Mouse (Mus musculus) midbrain, embryonic 14.5 days (tissue): Measurements from ENCODE around the gene Uty. TPM values are rescaled to one million over a fixed set of nuclear protein-coding genes. Genes with fewer than 3 reads are reported as not detected.

Experiments used
- ATAC-seq: fragments of 200-750 bp; cut with Nextera tagmentation; 2 replicates; pipeline ENCODE4 v1.8.0; 2017; ENCODE audit warnings: moderate number of reproducible peaks, moderate library complexity; ENCODE audit not compliant: low FRiP score, low TSS enrichment
- DNase-seq: peaks from one replicate; pipeline ENCODE4 v3.0.0-alpha.2; 2015
- H3K27ac ChIP-seq: fragments of 300-500 bp; sonication (generic); replicated peaks from 2 replicates; pipeline ENCODE4 v1.5.1; 2014; ENCODE audit warnings: mild to moderate bottlenecking, low read depth, low read length, moderate library complexity
- H3K27me3 ChIP-seq: fragments of 300-500 bp; sonication (generic); 2 replicates; pipeline ENCODE4 v1.6.1; 2014; ENCODE audit warnings: low read length, control low read depth, mixed read lengths; ENCODE audit not compliant: control insufficient read depth, insufficient read depth
- H3K36me3 ChIP-seq: fragments of 300-500 bp; sonication (generic); 2 replicates; pipeline ENCODE4 v1.6.1; 2014; ENCODE audit warnings: low read length, control low read depth; ENCODE audit not compliant: control insufficient read depth, insufficient read depth
- H3K4me1 ChIP-seq: fragments of 300-500 bp; sonication (generic); 2 replicates; pipeline ENCODE4 v1.6.1; 2014; ENCODE audit warnings: mild to moderate bottlenecking, antibody characterized with exemption, low read length, control low read depth; ENCODE audit not compliant: control insufficient read depth, insufficient read depth
- H3K4me2 ChIP-seq: fragments of 300-500 bp; sonication (generic); 2 replicates; pipeline ENCODE4 v1.6.1; 2014; ENCODE audit warnings: mild to moderate bottlenecking, low read length, moderate library complexity
- H3K4me3 ChIP-seq: fragments of 300-500 bp; sonication (generic); replicated peaks from 2 replicates; pipeline ENCODE4 v1.5.1; 2014; ENCODE audit warnings: low read depth, low read length
- H3K9ac ChIP-seq: fragments of 300-500 bp; sonication (generic); replicated peaks from 2 replicates; pipeline ENCODE4 v1.6.1; 2014; ENCODE audit warnings: mild to moderate bottlenecking, low read length, moderate library complexity
- H3K9me3 ChIP-seq: fragments of 300-500 bp; sonication (generic); 2 replicates; pipeline ENCODE4 v1.6.1; 2016; ENCODE audit warnings: low read length, control low read depth, mixed read lengths; ENCODE audit not compliant: control insufficient read depth
- WGBS: fragments of 180-500 bp; shearing (Covaris S2); extraction: QIAGEN DNeasy Blood & Tissue Kit; methylation state at CpG from one replicate; pipeline ENCODE4 v1.1.7; 2014; 5-methylcytosine and 5-hydroxymethylcytosine counted together
- polyA plus RNA-seq: library from polyadenylated mRNA; unstranded; fragments of >200 nt; fragmentation: Nextera tagmentation; extraction: Ambion mirVana; gene quantifications from 2 replicates; pipeline ENCODE4 v1.2.1, GENCODE M21; 2014

Gene Uty
- polyA plus RNA-seq = 20.4 TPM in 1 of 2 replicates, not detected in the other

DNA sequence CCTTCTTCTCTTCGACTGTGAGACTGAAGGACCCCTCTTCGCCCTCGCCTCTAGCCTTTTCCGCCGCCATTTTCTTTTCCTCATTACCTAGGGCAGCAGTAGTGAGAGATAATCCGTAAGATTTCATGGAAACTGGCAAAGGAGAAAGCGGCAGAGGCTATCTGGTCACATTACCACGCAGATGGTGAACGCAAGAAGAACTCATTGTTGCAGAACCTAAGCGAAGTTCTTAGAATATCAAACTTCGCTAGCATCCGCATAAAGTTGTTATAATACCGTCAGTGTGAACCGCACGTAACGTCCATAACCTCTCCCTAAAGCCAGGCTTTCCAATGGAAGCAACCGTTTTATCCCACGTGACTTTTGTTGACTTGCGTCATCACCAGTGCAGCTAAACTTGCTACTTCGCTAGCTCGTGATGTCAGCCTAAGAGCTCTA lies at the start of gene Uty:
TSS of gene Uty (minus strand) at position 334 of the 438 bp plus-strand sequence.
- Histone ChIP-seq H3K36me3 (no peaks in the 10 kb centered on the region), H3K27ac (peak within 1 kb of the TSS; percentile 68), H3K4me1 (no peaks in the 10 kb centered on the region), H3K27me3 (no peaks in the 10 kb centered on the region), H3K4me3 (peak within 1 kb of the TSS; percentile 37), H3K9me3 (no peaks in the 10 kb centered on the region), H3K9ac (no peak within 1 kb of the TSS; the same call in 1 of the 2 replicates), H3K4me2 (peak within 1 kb of the TSS; percentile 46)
- ATAC-seq (peak; percentile 91), DNase-seq (peak; percentile 85)
- WGBS = 0% methylated on average over 17 of the region's 21 CpGs

GRCm38 (mm10) chrY:1293708-1294107 lies 48.1 kb upstream of the Uty start:
- Histone ChIP-seq H3K27me3 (no peaks in the 10 kb centered on the region), H3K4me1 (no peaks in the 10 kb centered on the region), H3K27ac (no peak overlapping the region), H3K4me3 (no peak overlapping the region), H3K4me2 (no peak overlapping the region), H3K36me3 (no peaks in the 10 kb centered on the region), H3K9me3 (no peaks in the 10 kb centered on the region), H3K9ac (no peak overlapping the region)
- no peak for ATAC-seq
- DNase-seq = no peak

DNA sequence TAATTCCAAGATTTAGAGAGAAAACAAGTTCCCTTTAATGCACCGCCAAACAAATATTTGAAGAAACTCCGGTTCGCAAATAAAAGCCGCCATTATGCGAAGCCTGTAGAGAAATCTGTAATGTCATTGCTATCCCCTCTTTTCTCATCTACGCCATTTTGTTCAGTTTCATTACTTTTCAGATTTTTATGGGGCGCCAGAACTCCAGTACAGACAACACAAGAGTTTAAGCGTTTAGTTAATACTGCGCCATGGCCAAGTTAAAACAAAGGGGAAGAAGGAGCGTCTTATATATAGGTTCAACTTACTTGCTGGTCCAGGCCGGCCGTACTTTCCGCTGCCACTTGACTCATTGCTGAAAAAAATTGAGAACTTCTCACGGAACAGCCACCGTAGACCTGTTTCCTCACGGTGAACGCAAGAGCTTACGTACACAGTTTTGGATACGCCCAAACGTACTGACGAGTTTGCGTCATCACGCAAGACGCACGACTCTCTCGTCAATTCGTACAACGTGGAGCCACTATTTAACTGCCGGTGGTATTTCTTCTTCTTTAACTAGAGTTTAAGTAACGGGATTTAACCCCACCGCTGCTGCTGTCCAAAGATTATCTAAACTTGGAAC lies 40.7 kb upstream of the Uty start, which contains the start of gene Ddx3y:
TSS of gene Ddx3y (minus strand) at position 459 of the 625 bp plus-strand sequence.
- ATAC-seq (peak; percentile 81), DNase-seq (peak; percentile 87)
- WGBS = 0% methylated on average over 29 of the region's 31 CpGs
- Histone ChIP-seq H3K4me2 (peak within 1 kb of the TSS; percentile 40), H3K36me3 (no peaks in the 10 kb centered on the region), H3K4me3 (peak within 1 kb of the TSS; percentile 37), H3K9ac (no peak within 1 kb of the TSS; the same call in 1 of the 2 replicates), H3K4me1 (no peaks in the 10 kb centered on the region), H3K27me3 (no peaks in the 10 kb centered on the region), H3K27ac (0 out of 2 replicates have a peak within 1 kb of the TSS, but pooled peaks have one; percentile 37), H3K9me3 (no peaks in the 10 kb centered on the region)

GRCm38 (mm10) chrY:1285735-1286134 lies 40.2 kb upstream of the Uty start:
- 13% methylated on average over 12 of the region's 12 CpGs for WGBS
- H3K4me3 ChIP-seq = peak overlapping the region; percentile 37
- ATAC-seq = no peak
- H3K36me3 ChIP-seq = no peaks in the 10 kb centered on the region
- no peaks in the 10 kb centered on the region for H3K27me3 ChIP-seq
- no peak for DNase-seq
- H3K27ac ChIP-seq = 0 out of 2 replicates have a peak overlapping the region, but pooled peaks have one; percentile 37
- no peaks in the 10 kb centered on the region for H3K4me1 ChIP-seq
- no peaks in the 10 kb centered on the region for H3K9me3 ChIP-seq
- peak overlapping the region; percentile 40 for H3K4me2 ChIP-seq
- H3K9ac ChIP-seq = no peak overlapping the region; the same call in 1 of the 2 replicates

DNA sequence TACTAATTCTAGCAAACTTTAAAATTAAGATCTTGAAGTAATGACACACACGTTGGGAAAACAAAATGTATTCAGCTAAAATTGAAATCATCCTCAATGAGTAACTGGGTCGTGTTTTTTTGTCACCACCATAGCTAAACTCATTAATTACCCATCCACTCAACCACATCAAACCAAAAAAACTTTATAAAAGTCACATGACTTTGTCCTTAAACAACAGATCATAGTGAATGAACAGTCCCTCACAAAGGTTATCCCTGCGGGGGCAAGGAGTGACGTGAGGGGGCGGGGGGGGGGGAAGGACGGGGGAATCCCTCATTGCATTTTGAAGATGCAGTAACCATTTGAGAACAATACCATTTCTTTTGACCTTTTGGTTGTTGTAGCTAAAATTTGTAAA lies 558 bp upstream of the Uty start:
- Histone ChIP-seq H3K36me3 (no peaks in the 10 kb centered on the region), H3K9me3 (no peaks in the 10 kb centered on the region), H3K4me2 (peak overlapping the region; percentile 31), H3K27me3 (no peaks in the 10 kb centered on the region), H3K27ac (no peak overlapping the region), H3K4me1 (no peaks in the 10 kb centered on the region), H3K4me3 (no peak overlapping the region), H3K9ac (no peak overlapping the region)
- DNase-seq (no peak), ATAC-seq (no peak)
- 52% methylated on average over 6 of the region's 6 CpGs for WGBS

- no peak for ATAC-seq
- peak overlapping the region; percentile 68 for H3K27ac ChIP-seq
- peak; percentile 0 for DNase-seq
Observed at GRCm38 (mm10) chrY:1244940-1245339, 619 bp downstream of the Uty start.

GRCm38 (mm10) chrY:1244421-1244820 lies 1.1 kb downstream of the Uty start:
- no peak for ATAC-seq
- no peak for DNase-seq

More at GRCm38 (mm10) chrY:1244940-1245339, 619 bp downstream of the Uty start:
- H3K27me3 ChIP-seq = no peaks in the 10 kb centered on the region
- H3K4me1 ChIP-seq = no peaks in the 10 kb centered on the region
- whole genome bisulfite sequencing = 1% methylated on average over 9 of the region's 9 CpGs
- no peaks in the 10 kb centered on the region for H3K36me3 ChIP-seq
- H3K9me3 ChIP-seq = no peaks in the 10 kb centered on the region
- H3K4me2 ChIP-seq = peak overlapping the region; percentile 46
- H3K9ac ChIP-seq = no peak overlapping the region; the same call in 1 of the 2 replicates
- peak overlapping the region; percentile 37 for H3K4me3 ChIP-seq

DNA sequence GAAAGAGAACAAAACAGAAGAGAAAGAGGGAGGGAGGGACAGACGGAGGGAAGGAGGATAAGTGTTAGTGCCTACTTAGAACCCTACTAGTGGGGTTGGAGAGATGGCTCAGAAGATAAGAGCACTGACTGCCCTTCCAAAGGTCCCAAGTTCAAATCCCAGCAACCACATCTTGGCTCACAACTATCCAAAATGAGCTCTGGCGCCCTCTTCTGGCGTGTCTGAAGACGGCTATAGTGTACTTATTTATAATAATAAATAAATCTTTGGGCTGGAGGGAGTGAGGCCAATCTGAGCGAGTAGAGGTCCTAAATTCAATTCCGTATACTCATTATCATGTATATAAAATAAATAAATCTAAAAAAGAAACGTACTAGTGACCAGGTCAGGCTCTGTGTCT lies 25.6 kb downstream of the Uty start:
- ATAC-seq (no peak), DNase-seq (no peak)
- Histone ChIP-seq H3K9ac (no peak overlapping the region), H3K4me1 (no peaks in the 10 kb centered on the region), H3K4me3 (no peak overlapping the region), H3K4me2 (no peak overlapping the region), H3K27me3 (no peaks in the 10 kb centered on the region), H3K36me3 (no peaks in the 10 kb centered on the region), H3K27ac (no peak overlapping the region), H3K9me3 (no peaks in the 10 kb centered on the region)
- 89% methylated on average over 7 of the region's 7 CpGs for WGBS

More at GRCm38 (mm10) chrY:1244421-1244820, 1.1 kb downstream of the Uty start:
- Histone ChIP-seq H3K4me2 (peak overlapping the region; percentile 46), H3K27ac (no peak overlapping the region), H3K4me1 (no peaks in the 10 kb centered on the region), H3K9ac (no peak overlapping the region; the same call in 1 of the 2 replicates), H3K4me3 (peak overlapping the region; percentile 37), H3K36me3 (no peaks in the 10 kb centered on the region), H3K27me3 (no peaks in the 10 kb centered on the region), H3K9me3 (no peaks in the 10 kb centered on the region)
- WGBS = 56% methylated on average over 5 of the region's 5 CpGs

DNA sequence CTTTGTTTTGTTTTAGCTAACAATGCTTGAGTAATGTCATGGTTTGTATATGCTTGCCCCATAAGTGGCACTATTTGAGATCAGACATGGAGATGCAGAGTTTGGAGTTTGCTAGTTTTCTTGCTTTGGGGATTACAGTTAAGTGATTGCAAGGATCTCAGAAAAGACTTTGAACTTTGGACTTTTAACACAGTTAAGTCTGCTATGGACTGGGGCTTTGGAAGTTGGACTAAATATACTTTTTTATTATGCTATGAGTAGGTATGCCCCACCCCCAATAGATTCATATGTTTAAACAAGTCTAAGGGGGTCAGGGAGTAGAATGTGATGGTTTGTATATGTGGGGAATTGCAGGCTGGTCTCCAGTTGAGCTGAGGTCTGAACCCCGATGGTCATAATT lies 67.1 kb downstream of the Uty start:
- no peak overlapping the region for H3K4me2 ChIP-seq
- no peak overlapping the region for H3K27ac ChIP-seq
- H3K36me3 ChIP-seq = no peaks in the 10 kb centered on the region
- no peaks in the 10 kb centered on the region for H3K4me1 ChIP-seq
- DNase-seq (no peak), ATAC-seq (no peak)
- H3K9ac ChIP-seq = no peak overlapping the region
- no peaks in the 10 kb centered on the region for H3K9me3 ChIP-seq
- WGBS = 100% methylated on average over 1 of the region's 1 CpGs
- no peak overlapping the region for H3K4me3 ChIP-seq
- no peaks in the 10 kb centered on the region for H3K27me3 ChIP-seq
